Mouse (Mus musculus): Measurements from ENCODE around the gene Foxp1. TPM values are rescaled to one million over a fixed set of nuclear protein-coding genes. Genes with fewer than 3 reads are reported as not detected.
A peak's percentile ranks its signal among the peaks of the same experiment; 100 is the strongest.

Foxp1 gene
- polyA plus RNA-seq, 1 experiment from 2014 or later, result 77.5 TPM

GRCm38 (mm10) chr6:99520676-99521037 is 1.9 kb downstream of the Foxp1 start:
- no peaks in the 10 kb centered on the region for H3K36me3 ChIP-seq
- peaks cover 16% of the 10 kb centered on the region; the same call in 1 of the 2 replicates for H3K4me1 ChIP-seq
- H3K27me3 ChIP-seq, result no peaks in the 10 kb centered on the region
- WGBS, result 0% methylated on average over 24 of the region's 27 CpGs
- no peaks in the 10 kb centered on the region for H3K9me3 ChIP-seq (replicated peaks)
- H3K4me3 ChIP-seq (replicated peaks), result peak overlapping the region; percentile 81
- no peak for ATAC-seq (ENCODE audit: insufficient number of reproducible peaks, low FRiP score, low TSS enrichment, low read depth)
- H3K4me2 ChIP-seq (replicated peaks), result peak overlapping the region; percentile 94
- H3K9ac ChIP-seq, result peak overlapping the region; percentile 68
- H3K27ac ChIP-seq (replicated peaks), result peak overlapping the region; percentile 98

GRCm38 (mm10) chr6:99519806-99520675 is 2.5 kb downstream of the Foxp1 start:
- Histone ChIP-seq H3K4me1 (peaks cover 15% of the 10 kb centered on the region; the same call in 1 of the 2 replicates), H3K4me3 (replicated peaks) (peak overlapping the region; percentile 81), H3K27ac (replicated peaks) (peak overlapping the region; percentile 98), H3K9ac (peak overlapping the region; percentile 68), H3K9me3 (replicated peaks) (no peaks in the 10 kb centered on the region), H3K27me3 (no peaks in the 10 kb centered on the region), H3K4me2 (replicated peaks) (peak overlapping the region; percentile 94), H3K36me3 (no peaks in the 10 kb centered on the region)
- WGBS, result 4% methylated on average over 38 of the region's 38 CpGs
- no peak for ATAC-seq (ENCODE audit: insufficient number of reproducible peaks, low FRiP score, low TSS enrichment, low read depth)

- 49% methylated on average over 4 of the region's 4 CpGs for WGBS
Measured at GRCm38 (mm10) chr6:99519052-99519451, 3.5 kb downstream of the Foxp1 start.

GRCm38 (mm10) chr6:99515667-99516199 is 6.8 kb downstream of the Foxp1 start:
- ATAC-seq (ENCODE audit: insufficient number of reproducible peaks, low FRiP score, low TSS enrichment, low read depth), result no peak
- H3K4me1 ChIP-seq, result peaks cover 15% of the 10 kb centered on the region; the same call in 1 of the 2 replicates
- no peaks in the 10 kb centered on the region for H3K27me3 ChIP-seq
- 76% methylated on average over 7 of the region's 7 CpGs for WGBS
- H3K9me3 ChIP-seq (replicated peaks), result no peaks in the 10 kb centered on the region
- H3K9ac ChIP-seq, result no peak overlapping the region
- no peaks in the 10 kb centered on the region for H3K36me3 ChIP-seq
- H3K27ac ChIP-seq (replicated peaks), result no peak overlapping the region
- no peak overlapping the region for H3K4me2 ChIP-seq (replicated peaks)
- no peak overlapping the region for H3K4me3 ChIP-seq (replicated peaks)

More at GRCm38 (mm10) chr6:99519052-99519451, 3.5 kb downstream of the Foxp1 start:
- no peaks in the 10 kb centered on the region for H3K9me3 ChIP-seq (replicated peaks)
- no peak for ATAC-seq (ENCODE audit: insufficient number of reproducible peaks, low FRiP score, low TSS enrichment, low read depth)
- no peaks in the 10 kb centered on the region for H3K36me3 ChIP-seq
- peaks cover 15% of the 10 kb centered on the region; the same call in 1 of the 2 replicates for H3K4me1 ChIP-seq
- H3K27me3 ChIP-seq, result no peaks in the 10 kb centered on the region
- H3K4me2 ChIP-seq (replicated peaks), result peak overlapping the region; percentile 94
- no peak overlapping the region for H3K9ac ChIP-seq
- peak overlapping the region; percentile 3; the same call in 1 of the 2 replicates for H3K4me3 ChIP-seq (replicated peaks)
- no peak overlapping the region for H3K27ac ChIP-seq (replicated peaks)

- Histone ChIP-seq H3K9ac (no peak overlapping the region), H3K9me3 (replicated peaks) (no peaks in the 10 kb centered on the region), H3K4me1 (peaks cover 13% of the 10 kb centered on the region), H3K4me3 (replicated peaks) (no peak overlapping the region), H3K27me3 (no peaks in the 10 kb centered on the region), H3K27ac (replicated peaks) (no peak overlapping the region), H3K4me2 (replicated peaks) (no peak overlapping the region), H3K36me3 (no peaks in the 10 kb centered on the region)
- WGBS, result 36% methylated on average over 6 of the region's 6 CpGs
- ATAC-seq (ENCODE audit: insufficient number of reproducible peaks, low FRiP score, low TSS enrichment, low read depth), result no peak
Measured at GRCm38 (mm10) chr6:99511862-99512261, 10.7 kb downstream of the Foxp1 start.

GRCm38 (mm10) chr6:99509189-99509592 is 13.3 kb downstream of the Foxp1 start:
- no peak for ATAC-seq (ENCODE audit: insufficient number of reproducible peaks, low FRiP score, low TSS enrichment, low read depth)
- H3K9me3 ChIP-seq (replicated peaks), result no peaks in the 10 kb centered on the region

DNA sequence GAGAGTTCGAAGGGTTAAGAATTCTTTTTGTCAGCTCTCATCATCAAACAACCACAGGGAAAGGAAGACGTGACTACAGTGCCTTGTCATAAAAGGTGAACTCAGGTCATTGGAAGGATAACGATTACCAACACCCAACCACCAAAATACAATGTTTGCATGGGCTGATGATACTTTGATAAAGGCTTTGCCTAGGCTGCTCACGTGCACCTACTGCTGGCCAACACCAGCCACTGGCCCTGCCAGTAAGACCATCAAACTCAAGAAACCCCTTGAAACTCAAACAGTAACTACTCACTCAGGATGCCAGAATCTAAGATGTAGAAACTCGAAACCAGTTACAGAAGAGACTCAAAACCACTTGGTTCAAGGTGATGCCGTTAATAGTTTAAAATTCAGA is 15.7 kb downstream of the Foxp1 start:
- Histone ChIP-seq H3K27ac (replicated peaks) (no peak overlapping the region), H3K9me3 (replicated peaks) (no peaks in the 10 kb centered on the region), H3K9ac (no peak overlapping the region), H3K4me1 (peaks cover 8% of the 10 kb centered on the region), H3K4me3 (replicated peaks) (no peak overlapping the region), H3K27me3 (no peaks in the 10 kb centered on the region), H3K4me2 (replicated peaks) (no peak overlapping the region), H3K36me3 (no peaks in the 10 kb centered on the region; the same call in 1 of the 2 replicates)
- no peak for ATAC-seq (ENCODE audit: insufficient number of reproducible peaks, low FRiP score, low TSS enrichment, low read depth)
- WGBS, result 83% methylated on average over 6 of the region's 6 CpGs

More at GRCm38 (mm10) chr6:99509189-99509592, 13.3 kb downstream of the Foxp1 start:
- no peak overlapping the region for H3K4me3 ChIP-seq (replicated peaks)
- no peak overlapping the region for H3K4me2 ChIP-seq (replicated peaks)
- no peaks in the 10 kb centered on the region for H3K36me3 ChIP-seq
- peaks cover 13% of the 10 kb centered on the region for H3K4me1 ChIP-seq
- no peak overlapping the region for H3K27ac ChIP-seq (replicated peaks)
- H3K27me3 ChIP-seq, result no peaks in the 10 kb centered on the region
- WGBS, result 65% methylated on average over 9 of the region's 9 CpGs
- no peak overlapping the region for H3K9ac ChIP-seq

DNA sequence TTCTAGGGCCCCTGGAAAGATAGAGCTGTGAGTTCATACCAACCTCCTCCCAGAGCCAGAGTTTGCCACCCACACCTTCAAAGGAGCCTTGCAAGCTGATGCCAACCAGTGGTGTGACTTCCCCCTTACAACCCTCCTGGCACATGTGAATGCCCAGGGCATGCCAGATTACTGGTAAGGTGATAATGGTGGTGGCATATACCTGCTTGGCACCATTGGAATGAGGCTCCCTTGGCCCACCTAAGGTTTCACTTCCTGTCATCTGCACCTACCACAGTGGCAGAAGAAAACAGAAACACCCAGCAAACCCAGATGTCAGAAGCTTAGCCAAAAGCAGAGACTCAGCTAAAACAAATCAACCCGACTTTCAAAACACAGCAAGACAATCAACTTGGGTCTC is 18.8 kb downstream of the Foxp1 start:
- no peaks in the 10 kb centered on the region for H3K9me3 ChIP-seq (replicated peaks)
- H3K4me1 ChIP-seq, result no peaks in the 10 kb centered on the region
- no peak for ATAC-seq (ENCODE audit: insufficient number of reproducible peaks, low FRiP score, low TSS enrichment, low read depth)
- H3K36me3 ChIP-seq, result no peaks in the 10 kb centered on the region; the same call in 1 of the 2 replicates
- no peak overlapping the region for H3K9ac ChIP-seq
- no peak overlapping the region for H3K4me2 ChIP-seq (replicated peaks)
- no peak overlapping the region for H3K27ac ChIP-seq (replicated peaks)
- 86% methylated on average over 1 of the region's 1 CpGs for WGBS
- no peaks in the 10 kb centered on the region for H3K27me3 ChIP-seq
- H3K4me3 ChIP-seq (replicated peaks), result no peak overlapping the region

DNA sequence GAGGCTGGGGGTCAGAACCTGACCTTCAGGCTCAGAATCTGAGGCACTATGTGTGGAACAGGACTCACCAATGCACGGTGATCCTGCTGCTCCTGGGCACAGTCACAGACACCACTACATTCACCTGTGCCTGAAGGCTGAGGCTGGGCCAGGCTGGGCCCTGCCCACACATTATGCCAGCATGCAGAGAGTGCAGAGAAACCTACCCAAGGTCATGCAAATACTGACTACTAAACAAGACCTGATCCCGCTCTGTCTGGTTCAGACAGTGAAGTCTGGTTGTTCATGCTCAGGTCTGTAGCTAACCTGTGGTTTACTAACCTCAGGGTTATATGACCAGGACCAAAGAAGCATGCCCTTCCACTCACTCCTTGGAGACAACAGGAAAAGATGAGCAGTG is 19.8 kb downstream of the Foxp1 start:
- Histone ChIP-seq H3K9me3 (replicated peaks) (no peaks in the 10 kb centered on the region), H3K36me3 (no peaks in the 10 kb centered on the region; the same call in 1 of the 2 replicates), H3K4me1 (no peaks in the 10 kb centered on the region), H3K27me3 (no peaks in the 10 kb centered on the region), H3K27ac (replicated peaks) (no peak overlapping the region), H3K4me2 (replicated peaks) (no peak overlapping the region), H3K9ac (no peak overlapping the region), H3K4me3 (replicated peaks) (no peak overlapping the region)
- 73% methylated on average over 2 of the region's 2 CpGs for WGBS
- no peak for ATAC-seq (ENCODE audit: insufficient number of reproducible peaks, low FRiP score, low TSS enrichment, low read depth)

- Histone ChIP-seq H3K4me3 (replicated peaks) (no peak overlapping the region), H3K27ac (replicated peaks) (no peak overlapping the region), H3K9me3 (replicated peaks) (no peaks in the 10 kb centered on the region), H3K27me3 (no peaks in the 10 kb centered on the region), H3K4me1 (no peaks in the 10 kb centered on the region), H3K36me3 (no peaks in the 10 kb centered on the region; the same call in 1 of the 2 replicates), H3K9ac (no peak overlapping the region), H3K4me2 (replicated peaks) (no peak overlapping the region)
- WGBS, result 86% methylated on average over 6 of the region's 6 CpGs
- peak; percentile 80; the same call in 1 of the 2 replicates for ATAC-seq (ENCODE audit: insufficient number of reproducible peaks, low FRiP score, low TSS enrichment, low read depth)
Measured at GRCm38 (mm10) chr6:99502314-99502713, 20.2 kb downstream of the Foxp1 start.

GRCm38 (mm10) chr6:99500570-99501270 is 21.8 kb downstream of the Foxp1 start:
- Histone ChIP-seq H3K9ac (no peak overlapping the region), H3K4me2 (replicated peaks) (no peak overlapping the region), H3K4me1 (no peaks in the 10 kb centered on the region), H3K27ac (replicated peaks) (no peak overlapping the region), H3K27me3 (no peaks in the 10 kb centered on the region), H3K9me3 (replicated peaks) (no peaks in the 10 kb centered on the region), H3K4me3 (replicated peaks) (no peak overlapping the region), H3K36me3 (no peaks in the 10 kb centered on the region; the same call in 1 of the 2 replicates)
- ATAC-seq (ENCODE audit: insufficient number of reproducible peaks, low FRiP score, low TSS enrichment, low read depth), result no peak
- 95% methylated on average over 3 of the region's 3 CpGs for WGBS
